Mouse (Mus musculus) monocyte, adult 59 days (primary cell): Measurements from ENCODE around the gene Phf11b. TPM values are rescaled to one million over a fixed set of nuclear protein-coding genes. Genes with fewer than 3 reads are reported as not detected.

Experiments used
- total RNA-seq, 2 experiments: library from RNA; stranded (reverse); gene quantifications; one replicate each; pipeline ENCODE4 v1.2.4; 2023

The Phf11b gene
- 10 to 100 TPM; 28.8 to 37.1 TPM for total RNA-seq

GRCm38 (mm10) chr14:59341189-59341588 lies at the start of gene Phf11b:
Gene Phf11b (minus strand): TSS chr14:59341351.

DNA sequence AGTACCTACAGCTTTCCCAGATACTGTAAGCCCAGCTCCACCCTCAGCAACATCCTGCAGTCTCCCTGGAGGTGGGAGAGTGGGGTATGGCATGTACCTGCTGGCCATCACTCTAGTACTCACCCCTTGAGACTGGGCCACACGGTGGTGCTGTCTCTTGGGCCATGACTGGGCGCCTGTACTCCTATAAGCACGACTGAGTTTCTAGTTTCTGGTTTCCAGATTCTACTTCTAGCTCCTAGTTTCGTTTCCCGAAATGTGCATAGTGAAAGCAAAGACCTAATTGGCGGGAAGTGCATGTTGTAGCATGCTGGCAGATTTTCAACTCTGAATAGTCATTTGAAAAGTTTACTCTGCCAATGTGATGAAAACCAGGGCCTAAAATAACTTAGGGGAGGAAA lies 24.1 kb upstream of the Phf11b start, which contains the start of gene Phf11d:
Gene Phf11d, minus strand, starts transcription at position 227 of the 401 bp plus-strand sequence.

DNA sequence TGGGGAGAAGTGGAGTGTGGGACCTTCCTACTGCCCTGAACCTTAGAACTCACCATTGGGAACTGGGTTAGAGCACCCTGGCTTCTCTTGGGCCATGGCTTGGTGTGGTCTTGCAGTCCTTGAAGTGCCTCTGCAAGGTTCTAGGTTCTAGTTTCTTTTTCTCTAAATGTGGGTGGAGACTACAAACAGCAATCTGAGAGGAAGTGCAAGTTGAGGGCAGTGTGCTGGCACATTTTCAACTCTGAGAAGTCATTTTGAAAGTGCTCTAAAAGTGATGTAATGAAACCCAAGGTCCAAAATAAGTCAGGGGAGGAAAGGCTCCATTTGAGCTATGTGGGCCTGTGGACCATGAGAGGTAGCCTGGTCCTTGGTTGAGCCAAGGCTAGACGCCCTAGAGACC lies 43.8 kb downstream of the Phf11b start, which contains the start of gene Phf11a:
Gene Phf11a, minus strand, starts transcription at position 132 of the 400 bp plus-strand sequence.

Other genes with a start within 250 kb of the Phf11b start
- not detected for gene 1700129C05Rik, start 198.5 kb downstream of the Phf11b start, total RNA-seq
- gene Gm5142, start 162.6 kb downstream of the Phf11b start, total RNA-seq: not detected
- gene Rcbtb1, start 140.1 kb downstream of the Phf11b start, total RNA-seq: 10 to 100 TPM; 16.5 to 20.2 TPM
- gene Gm6904, start 81.1 kb downstream of the Phf11b start, total RNA-seq: 1 to 10 TPM in 1 of 2 experiments, not detected in 1; 1.6 TPM
- 1 to 10 TPM; 5.5 to 8.3 TPM for gene Phf11a, start 43.8 kb downstream of the Phf11b start, total RNA-seq
- gene Phf11d, start 24.1 kb upstream of the Phf11b start, total RNA-seq: 10 to 100 TPM; 16.2 to 17.2 TPM
- 1 to 10 TPM; 3.4 to 3.8 TPM for gene Phf11c, start 54.0 kb upstream of the Phf11b start, total RNA-seq
- 10 to 100 TPM; 31.5 to 35.0 TPM for gene Setdb2, start 99.5 kb upstream of the Phf11b start, total RNA-seq
- gene Cab39l, start 99.6 kb upstream of the Phf11b start, total RNA-seq: 10 to 100 TPM; 15.4 to 16.4 TPM